Mouse (Mus musculus): Measurements from ENCODE around the gene Gdpgp1. TPM values are rescaled to one million over a fixed set of nuclear protein-coding genes. Genes with fewer than 3 reads are reported as not detected.

Gene Gdpgp1
- total and polyA plus RNA-seq, 3 experiments = 4.0 to 4.6 TPM; not detected in 1

DNA sequence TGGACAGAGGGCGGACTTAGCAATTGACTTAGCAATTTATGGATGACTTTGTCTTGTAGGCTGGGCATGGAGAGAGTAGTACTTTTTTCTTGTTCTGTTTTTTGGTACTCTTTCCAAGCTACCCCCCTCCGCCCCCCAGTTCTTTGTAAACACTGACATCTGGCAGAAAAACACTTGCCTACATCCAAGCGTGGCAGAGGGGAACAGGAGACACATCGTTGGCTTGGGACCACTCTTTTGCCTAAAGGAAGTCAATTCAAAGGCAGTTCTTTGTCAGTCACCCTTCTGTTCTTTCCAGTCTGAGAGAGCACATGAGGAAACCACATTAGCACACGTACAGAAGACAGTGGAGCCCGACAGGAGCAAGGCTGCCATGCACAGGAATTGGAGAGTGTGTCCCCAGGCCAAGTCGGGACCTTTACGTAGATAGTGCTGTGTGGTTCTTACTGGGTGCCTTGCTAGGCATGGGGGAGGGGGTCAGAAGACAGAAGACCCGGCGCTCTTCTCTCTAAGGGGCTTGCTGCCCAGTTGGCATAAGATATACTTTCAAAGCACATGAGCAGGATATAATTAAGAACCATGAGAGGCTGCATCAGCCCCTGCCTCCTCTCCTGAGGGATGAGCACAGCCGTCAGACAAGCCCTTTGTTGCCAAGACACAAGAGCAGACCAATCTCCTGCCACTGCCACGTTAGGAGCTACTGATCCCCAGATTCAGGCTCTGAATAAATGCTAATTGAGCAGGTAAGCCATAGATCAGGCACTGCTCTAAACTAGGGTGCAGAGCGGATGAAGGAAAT lies 38.5 kb upstream of the Gdpgp1 start:
- Histone ChIP-seq H3K36me3 (ENCODE audit: control insufficient read depth in 1 of 2, insufficient read depth in 2 of 2, low read length in 2 of 2) (peaks cover 0 to 18% of the 10 kb centered on the region in 2 experiments; a peak in 2 of 4 replicates), H3K27me3 (ENCODE audit: control insufficient read depth in 1 of 2, insufficient read depth in 2 of 2, low read length in 2 of 2) (no peaks in the 10 kb centered on the region), H3K9me3 (replicated peaks; ENCODE audit: insufficient read depth, low read length) (no peaks in the 10 kb centered on the region), H3K9ac (ENCODE audit: control insufficient read depth, low read depth, low read length, poor library complexity, severe bottlenecking) (no peak overlapping the region), H3K4me3 (ENCODE audit: control insufficient read depth in 1 of 2, insufficient read depth in 1 of 2, low read depth in 2 of 2, low read length in 2 of 2) (no peak overlapping the region), H3K79me2 (ENCODE audit: control insufficient read depth, insufficient read depth, low read length, poor library complexity) (peaks cover 10% of the 10 kb centered on the region), H3K4me1 (ENCODE audit: control insufficient read depth in 1 of 2, insufficient read depth in 2 of 2, low read length in 2 of 2) (peaks cover 8 to 17% of the 10 kb centered on the region in 2 experiments), H3K27ac (ENCODE audit: control insufficient read depth, low read depth, low read length) (no peak overlapping the region)
- TF ChIP-seq JUND (IDR thresholded peaks at IDR 0.05; ENCODE audit: low read depth, low read length) = no peak
- TF ChIP-seq EP300 (IDR thresholded peaks at IDR 0.05; ENCODE audit: low read depth in 1 of 2, low read length in 2 of 2) = no peak
- no peak for TF ChIP-seq TBP (IDR thresholded peaks at IDR 0.05; ENCODE audit: low read depth, low read length)
- no peak for TF ChIP-seq MYC (IDR thresholded peaks at IDR 0.05; ENCODE audit: low read depth, low read length)
- TF ChIP-seq MYB (IDR thresholded peaks at IDR 0.05; ENCODE audit: low read depth, low read length) = no peak
- no peak for TF ChIP-seq SIN3A (IDR thresholded peaks at IDR 0.05; ENCODE audit: low read length)
- no peak for TF ChIP-seq ZC3H11A (IDR thresholded peaks at IDR 0.05; ENCODE audit: low read depth, low read length)
- no peak for TF ChIP-seq TCF12 (IDR thresholded peaks at IDR 0.05; ENCODE audit: low read depth, low read length)
- TF ChIP-seq BHLHE40 (IDR thresholded peaks at IDR 0.05; ENCODE audit: borderline replicate concordance, low read depth, low read length) = no peak
- no peak for TF ChIP-seq GATA1 (IDR thresholded peaks at IDR 0.05; ENCODE audit: low read depth, low read length)
- TF ChIP-seq CHD1 (IDR thresholded peaks at IDR 0.05; ENCODE audit: low read depth, low read length) = no peak
- TF ChIP-seq POLR2AphosphoS2 (IDR thresholded peaks at IDR 0.05; ENCODE audit: low read length) = no peak
- TF ChIP-seq MAFK (IDR thresholded peaks at IDR 0.05; ENCODE audit: borderline replicate concordance, low read depth, low read length) = no peak
- TF ChIP-seq HCFC1 (IDR thresholded peaks at IDR 0.05; ENCODE audit: low read depth, low read length) = no peak
- no peak for TF ChIP-seq SMC3 (IDR thresholded peaks at IDR 0.05; ENCODE audit: low read depth, low read length)
- no peak for TF ChIP-seq POLR2AphosphoS5 (IDR thresholded peaks at IDR 0.05; ENCODE audit: borderline replicate concordance, low read depth, low read length)
- DNase-seq (ENCODE audit: low read depth, low spot score) = no peak

- Histone ChIP-seq H3K36me3 (ENCODE audit: control insufficient read depth in 1 of 2, insufficient read depth in 2 of 2, low read length in 2 of 2) (peaks cover 0 to 25% of the 10 kb centered on the region in 2 experiments; a peak in 2 of 4 replicates), H3K4me3 (ENCODE audit: control insufficient read depth in 1 of 2, insufficient read depth in 1 of 2, low read depth in 2 of 2, low read length in 2 of 2) (no peak overlapping the region), H3K27ac (ENCODE audit: control insufficient read depth, low read depth, low read length) (no peak overlapping the region)
Measured at GRCm38 (mm10) chr7:80195146-80195545, 37.5 kb upstream of the Gdpgp1 start.

More at GRCm38 (mm10) chr7:80195146-80195545, 37.5 kb upstream of the Gdpgp1 start:
- no peaks in the 10 kb centered on the region for H3K27me3 ChIP-seq (ENCODE audit: control insufficient read depth in 1 of 2, insufficient read depth in 2 of 2, low read length in 2 of 2)
- H3K4me1 ChIP-seq (ENCODE audit: control insufficient read depth in 1 of 2, insufficient read depth in 2 of 2, low read length in 2 of 2) = peaks cover 12 to 25% of the 10 kb centered on the region in 2 experiments
- H3K9ac ChIP-seq (ENCODE audit: control insufficient read depth, low read depth, low read length, poor library complexity, severe bottlenecking) = no peak overlapping the region
- H3K79me2 ChIP-seq (ENCODE audit: control insufficient read depth, insufficient read depth, low read length, poor library complexity) = peaks cover 20% of the 10 kb centered on the region
- no peak for TF ChIP-seq ELF1 (IDR thresholded peaks at IDR 0.05; ENCODE audit: low read depth, low read length)
- no peak for TF ChIP-seq NRF1 (IDR thresholded peaks at IDR 0.05; ENCODE audit: insufficient read depth, low read depth, low read length, poor library complexity, severe bottlenecking)
- no peak for TF ChIP-seq CHD1 (IDR thresholded peaks at IDR 0.05; ENCODE audit: low read depth, low read length)
- no peak for TF ChIP-seq ZC3H11A (IDR thresholded peaks at IDR 0.05; ENCODE audit: low read depth, low read length)
- no peak for TF ChIP-seq ZNF384 (IDR thresholded peaks at IDR 0.05; ENCODE audit: low read depth, low read length)
- no peak for TF ChIP-seq UBTF (IDR thresholded peaks at IDR 0.05; ENCODE audit: borderline replicate concordance, insufficient read depth, low read depth, low read length)
- TF ChIP-seq POLR2AphosphoS5 (IDR thresholded peaks at IDR 0.05; ENCODE audit: borderline replicate concordance, low read depth, low read length) = no peak
- no peak for TF ChIP-seq MXI1 (IDR thresholded peaks at IDR 0.05; ENCODE audit: low read depth, low read length)
- no peak for TF ChIP-seq GABPA (IDR thresholded peaks at IDR 0.05; ENCODE audit: low read depth, low read length)
- TF ChIP-seq RAD21 (IDR thresholded peaks at IDR 0.05; ENCODE audit: low read depth, low read length) = no peak
- TF ChIP-seq BHLHE40 (IDR thresholded peaks at IDR 0.05; ENCODE audit: borderline replicate concordance, low read depth, low read length) = no peak
- DNase-seq (ENCODE audit: low read depth, low spot score) = no peak
- no peaks in the 10 kb centered on the region for H3K9me3 ChIP-seq (replicated peaks; ENCODE audit: insufficient read depth, low read length)

Data from MEL (cell line).